Mouse (Mus musculus): ENCODE measurements around the gene Gtpbp2.

The Gtpbp2 gene

GRCm38 (mm10) chr17:46160686-46161085, at the start of gene Gtpbp2:
Gene Gtpbp2, plus strand, starts transcription at chr17:46161032.
- DNase-seq (ENCODE audit: low read depth, low spot score): peak; percentile 99

GRCm38 (mm10) chr17:46115489-46115888, 45.3 kb upstream of the Gtpbp2 start:
- no peak for DNase-seq (ENCODE audit: low read depth, low spot score)

DNA sequence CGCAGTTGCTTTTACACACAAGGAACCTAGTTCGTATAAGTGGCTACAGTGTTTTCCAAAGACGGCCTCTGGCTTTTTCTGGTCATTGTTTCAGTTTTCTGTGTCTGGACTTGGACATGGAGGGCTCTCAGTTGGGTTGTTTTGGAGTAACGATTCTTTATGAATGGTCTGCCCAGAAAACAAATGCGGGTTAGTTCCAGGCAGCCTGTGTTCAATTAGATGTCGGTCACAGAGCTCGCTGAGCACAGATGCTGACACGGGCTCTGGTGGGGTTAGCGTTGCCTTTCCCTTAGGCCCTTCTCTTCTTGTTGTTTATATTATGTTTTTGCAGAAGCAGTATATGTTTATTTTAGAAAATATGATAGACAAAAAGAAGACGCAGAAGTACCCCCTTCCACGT, 44.7 kb upstream of the Gtpbp2 start:
- no peak for DNase-seq (ENCODE audit: low read depth, low spot score)

DNA sequence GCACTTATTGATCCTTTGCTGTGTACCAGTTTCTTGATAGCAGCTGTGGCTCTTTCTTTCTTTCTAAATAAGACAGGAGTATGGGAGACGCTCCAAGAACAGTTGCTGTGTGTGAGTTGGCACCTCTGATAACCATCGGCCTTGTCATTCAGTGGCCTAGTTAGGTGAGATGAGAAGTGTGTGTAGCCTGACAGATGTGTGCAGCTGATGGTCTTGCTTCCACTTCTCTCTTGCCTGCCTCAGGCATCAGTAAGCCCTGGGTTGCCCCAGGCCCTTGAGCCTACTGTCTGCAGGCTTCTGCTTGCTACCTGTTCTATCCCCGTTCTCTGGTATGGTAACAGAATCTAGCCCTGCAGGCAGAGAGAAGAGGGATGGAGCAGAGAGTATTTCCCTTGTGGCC, 44.0 kb upstream of the Gtpbp2 start:
- DNase-seq (ENCODE audit: low read depth, low spot score): no peak

DNA sequence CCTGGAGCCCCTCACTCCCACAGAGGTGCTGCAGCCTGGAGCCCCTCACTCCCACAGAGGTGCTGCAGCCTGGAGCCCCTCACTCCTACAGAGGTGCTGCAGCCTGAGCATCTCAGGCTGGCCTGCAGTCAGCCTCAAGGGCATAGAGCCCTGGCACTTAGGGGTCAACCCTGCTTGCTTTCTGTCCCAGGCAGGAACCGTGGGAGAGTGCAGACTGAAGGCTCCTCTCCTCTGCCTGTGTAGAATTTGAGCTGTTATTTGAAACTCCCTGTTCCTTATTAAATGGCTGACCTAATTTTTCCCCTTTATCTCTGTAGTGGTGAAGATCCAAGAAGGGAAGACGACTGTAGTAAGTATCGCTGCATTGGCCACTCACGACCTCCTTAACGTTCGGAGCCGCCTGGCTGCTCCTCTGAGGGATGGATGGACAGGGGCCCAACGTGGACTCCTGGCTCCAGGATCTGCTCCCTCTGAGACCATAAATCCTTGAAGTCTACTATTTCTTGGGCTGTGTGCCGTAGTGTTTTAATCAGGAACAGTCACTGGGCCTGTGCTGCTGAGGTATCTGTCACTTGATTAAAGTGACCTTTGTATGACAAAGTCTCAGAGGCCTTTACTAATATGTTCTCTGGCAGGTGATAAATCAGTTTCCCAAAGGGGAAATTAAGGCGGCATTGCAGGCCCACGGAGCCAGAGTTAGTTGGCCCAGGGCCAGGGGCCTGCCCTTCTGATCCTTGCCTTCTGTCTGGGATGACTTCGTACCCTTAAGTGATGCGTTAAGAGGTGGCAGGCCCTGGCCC, 43.0 kb upstream of the Gtpbp2 start:
- DNase-seq (ENCODE audit: low read depth, low spot score): no peak

DNA sequence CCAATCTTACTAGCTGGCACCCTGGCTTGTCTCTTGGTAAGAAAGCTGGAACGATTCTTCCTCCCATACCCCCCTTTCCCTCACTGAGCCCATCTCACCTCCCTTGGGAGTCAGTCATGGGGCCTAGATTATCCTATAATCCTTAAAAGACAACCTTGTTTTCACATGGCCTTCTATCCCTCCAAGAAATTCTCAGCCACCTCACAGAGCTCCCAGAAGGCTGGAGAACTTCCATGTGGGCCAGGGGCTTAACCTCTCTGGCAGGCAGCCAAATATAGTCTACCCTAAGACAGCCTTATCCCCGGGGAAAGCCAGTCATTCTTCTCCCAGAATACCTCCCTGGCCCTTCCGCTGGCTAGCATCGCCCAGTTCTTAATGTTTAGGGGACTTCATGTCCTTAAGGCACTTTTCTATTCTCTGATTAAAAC, 42.4 kb upstream of the Gtpbp2 start:
- DNase-seq (ENCODE audit: low read depth, low spot score): no peak

DNA sequence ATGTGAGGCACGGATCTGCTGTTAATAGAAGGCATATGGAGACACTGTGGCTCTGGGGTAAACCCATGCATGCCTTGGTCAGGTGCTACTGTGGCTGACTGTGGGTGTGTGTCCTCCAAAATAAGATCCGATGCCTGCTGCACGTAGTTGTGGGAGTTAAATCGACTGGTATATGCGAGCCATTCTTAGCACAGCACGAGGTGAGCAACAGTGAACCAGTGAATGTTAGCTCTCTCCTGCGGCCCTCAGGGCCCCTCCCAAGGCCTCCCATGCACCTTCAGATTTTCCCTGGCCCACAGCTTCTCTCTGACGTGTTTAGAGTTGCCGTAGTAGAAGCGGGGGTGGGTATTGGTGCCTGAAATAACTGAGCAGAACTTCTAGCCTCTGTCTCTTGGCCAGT, 41.2 kb upstream of the Gtpbp2 start:
- no peak for DNase-seq (ENCODE audit: low read depth, low spot score)

DNA sequence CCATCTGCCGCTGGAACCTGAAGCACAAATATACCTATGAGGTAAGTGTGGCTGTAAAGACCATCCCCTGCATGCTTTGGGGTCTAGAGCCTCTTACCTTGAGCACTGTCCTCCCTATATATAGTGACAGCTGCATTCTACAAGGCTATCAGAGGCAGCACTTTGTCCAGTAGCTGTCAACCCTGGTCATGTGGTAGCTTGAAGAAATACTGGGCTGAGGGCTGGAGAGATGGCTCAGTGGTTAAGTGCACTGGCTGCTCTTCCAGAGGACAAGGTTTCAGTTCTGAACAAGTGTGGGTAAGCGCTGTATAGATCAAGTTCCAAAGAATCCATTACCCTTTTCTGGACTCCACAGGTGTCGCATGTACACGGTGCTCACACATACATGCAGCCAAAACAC, 38.0 kb upstream of the Gtpbp2 start:
- no peak for DNase-seq (ENCODE audit: low read depth, low spot score)

GRCm38 (mm10) chr17:46123285-46123684, 37.5 kb upstream of the Gtpbp2 start:
- no peak for DNase-seq (ENCODE audit: low read depth, low spot score)

- no peak for DNase-seq (ENCODE audit: low read depth, low spot score)
These were observed 36.7 kb upstream of the Gtpbp2 start for GRCm38 (mm10) chr17:46123953-46124700.

GRCm38 (mm10) chr17:46126608-46127007, 34.2 kb upstream of the Gtpbp2 start:
- no peak for DNase-seq (ENCODE audit: low read depth, low spot score)

GRCm38 (mm10) chr17:46127814-46128493, 32.9 kb upstream of the Gtpbp2 start:
- DNase-seq (ENCODE audit: low read depth, low spot score): no peak

GRCm38 (mm10) chr17:46129741-46130498, 30.9 kb upstream of the Gtpbp2 start:
- no peak for DNase-seq (ENCODE audit: low read depth, low spot score)

- DNase-seq (ENCODE audit: low read depth, low spot score): no peak
These were observed 28.6 kb upstream of the Gtpbp2 start for GRCm38 (mm10) chr17:46132058-46132718.

- no peak for DNase-seq (ENCODE audit: low read depth, low spot score)
These were observed 28.0 kb upstream of the Gtpbp2 start for GRCm38 (mm10) chr17:46132862-46133261.

GRCm38 (mm10) chr17:46138563-46139236, 22.1 kb upstream of the Gtpbp2 start:
- DNase-seq (ENCODE audit: low read depth, low spot score): no peak

GRCm38 (mm10) chr17:46139872-46140271, 21.0 kb upstream of the Gtpbp2 start:
- no peak for DNase-seq (ENCODE audit: low read depth, low spot score)

GRCm38 (mm10) chr17:46143578-46144423, 17.0 kb upstream of the Gtpbp2 start, which contains the start of gene Rsph9:
Gene Rsph9, minus strand, starts transcription at chr17:46144216.
- peak; percentile 69 for DNase-seq (ENCODE audit: low read depth, low spot score)

Data from brain, embryonic 18.5 days (tissue).